Mouse (Mus musculus) frontal cortex, postnatal 14 days (tissue): ENCODE data around the gene Tent4a.
"Not testable (repeated sequence)": the region's sequence is repeated elsewhere in the genome, so short reads cannot be mapped to it uniquely, and the experiment has no call there.

Source experiments
- DNase-seq, 2 experiments: peaks; one replicate each; pipeline ENCODE4 v3.0.0; 2022; ENCODE audit warnings: low spot score in 2 of 2

Gene Tent4a

DNA sequence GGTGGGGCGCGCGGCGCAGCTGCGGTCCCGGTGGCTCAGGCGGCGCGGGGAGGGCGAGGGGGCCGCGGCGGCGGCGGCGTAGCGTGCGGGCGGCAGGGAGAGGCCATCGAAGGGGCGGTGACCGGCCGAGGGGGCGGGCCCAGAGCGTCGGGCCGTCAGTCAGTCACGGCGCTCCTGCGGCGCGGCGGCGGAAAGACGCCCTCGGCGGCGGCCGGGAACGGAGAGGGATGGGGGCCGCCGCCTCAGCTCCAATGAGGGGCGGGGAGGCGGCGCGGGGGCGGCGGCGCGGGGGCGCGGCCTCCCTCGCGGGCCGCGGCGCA, at the start of gene Tent4a:
Gene Tent4a, minus strand, starts transcription at position 284 of the 320 bp plus-strand sequence.
- DNase-seq, result no peak

DNA sequence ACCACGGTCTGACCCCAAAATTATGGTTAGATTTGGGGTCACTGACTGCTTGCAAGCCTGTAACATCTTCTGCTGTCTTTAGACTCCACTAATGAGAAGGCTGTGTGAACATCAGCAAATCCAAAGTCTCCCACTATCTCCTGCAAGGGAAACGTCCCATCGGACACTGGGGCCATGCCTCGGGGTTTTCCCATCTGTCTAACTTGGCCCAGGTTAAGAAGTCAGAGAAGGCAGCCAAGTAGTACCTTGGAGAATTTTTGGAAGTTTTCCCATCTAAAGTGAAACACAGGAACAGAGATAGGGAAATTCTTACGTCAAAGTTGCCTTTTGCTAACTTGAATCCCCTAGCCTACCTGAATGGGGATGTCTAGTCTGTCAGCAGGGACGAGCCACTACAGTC, 49.2 kb upstream of the Tent4a start:
- no peak for DNase-seq

DNA sequence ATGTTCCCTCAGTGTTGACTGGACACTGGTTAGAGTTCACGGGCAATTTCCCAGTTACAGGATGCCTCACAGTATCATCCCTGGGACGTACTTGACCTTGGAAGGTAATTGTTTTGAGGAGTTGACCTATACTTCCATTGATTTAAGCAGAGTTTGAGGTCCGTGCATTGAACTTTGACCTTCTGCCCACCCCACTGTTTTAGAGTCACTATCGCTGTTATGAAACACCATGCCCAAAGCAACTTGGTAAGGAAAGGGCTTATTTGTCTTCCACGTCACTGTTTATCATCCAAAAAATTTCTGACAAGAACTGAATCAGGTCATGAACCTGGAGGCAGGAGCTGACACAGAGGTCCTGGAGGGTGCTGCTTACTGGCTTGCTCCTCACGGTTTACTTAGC, 48.0 kb upstream of the Tent4a start:
- DNase-seq, result no peak

DNA sequence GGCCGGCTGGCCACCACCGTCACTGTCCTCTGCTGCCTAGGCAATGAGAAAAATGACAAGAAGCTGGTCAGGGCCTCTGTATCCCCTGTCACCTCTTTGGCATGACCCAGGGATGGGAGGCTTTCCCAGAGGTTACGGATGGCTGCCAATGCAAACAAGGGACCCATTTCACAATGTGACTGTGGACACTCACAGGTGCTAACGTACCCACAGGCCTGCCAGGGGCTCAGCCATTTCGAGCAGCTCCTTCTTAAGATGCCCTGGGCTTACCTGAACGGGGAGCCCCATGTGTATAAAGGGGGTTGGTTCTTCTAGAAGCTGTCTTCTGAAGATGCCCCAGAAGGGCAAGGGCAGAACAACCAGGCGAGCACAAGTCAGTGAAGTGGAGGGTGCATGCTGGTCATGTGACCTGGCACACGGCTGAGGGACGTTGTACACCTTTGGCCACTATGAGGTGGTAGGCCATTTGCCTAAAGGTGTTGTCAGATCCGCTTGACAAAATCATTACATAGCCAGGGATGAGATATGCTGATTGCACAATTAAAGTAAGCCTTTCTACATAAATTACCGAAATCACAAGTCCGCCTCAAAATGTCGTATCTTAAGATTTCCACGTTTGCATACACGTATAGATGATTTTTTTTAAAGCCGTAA, 42.9 kb upstream of the Tent4a start:
- DNase-seq, result no peak

DNA sequence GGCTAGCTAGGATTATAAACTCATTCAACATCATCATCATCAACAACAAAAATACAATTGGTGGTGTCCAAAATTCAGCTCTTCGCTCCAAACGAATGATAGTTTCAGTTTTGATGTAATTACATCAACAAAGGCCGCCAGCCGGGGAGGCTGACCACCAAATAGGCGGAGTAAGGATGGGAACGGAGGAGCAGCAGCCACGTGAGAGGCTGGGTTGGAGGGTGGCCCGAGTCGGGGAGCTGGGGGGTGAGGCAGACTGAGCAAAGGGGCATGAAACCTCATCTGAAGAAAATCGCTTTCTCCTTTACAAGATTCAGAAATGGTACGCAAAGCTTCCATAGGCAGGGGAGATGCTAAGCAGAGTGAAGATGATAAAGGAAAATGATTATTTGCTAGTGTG, 42.3 kb upstream of the Tent4a start:
- no peak for DNase-seq

DNA sequence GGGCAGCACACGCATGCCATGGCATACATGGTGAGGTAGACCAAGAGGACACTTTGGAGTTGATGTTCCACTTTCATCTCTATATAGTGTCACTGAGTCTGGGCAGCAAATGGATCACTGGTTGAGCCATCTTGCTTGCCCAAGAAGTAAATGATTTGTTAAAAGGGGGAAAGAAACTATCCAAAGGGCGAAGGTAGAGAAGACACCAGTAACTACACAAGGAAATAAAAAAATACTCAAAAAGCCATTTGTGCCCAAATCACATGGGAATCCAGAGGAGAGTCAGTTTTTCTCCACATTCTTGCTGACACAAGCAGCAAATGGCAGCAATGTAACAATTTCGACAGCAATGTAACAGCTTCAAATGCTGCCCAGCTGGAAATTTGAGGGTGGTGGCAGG, 38.2 kb upstream of the Tent4a start:
- no peak for DNase-seq

DNA sequence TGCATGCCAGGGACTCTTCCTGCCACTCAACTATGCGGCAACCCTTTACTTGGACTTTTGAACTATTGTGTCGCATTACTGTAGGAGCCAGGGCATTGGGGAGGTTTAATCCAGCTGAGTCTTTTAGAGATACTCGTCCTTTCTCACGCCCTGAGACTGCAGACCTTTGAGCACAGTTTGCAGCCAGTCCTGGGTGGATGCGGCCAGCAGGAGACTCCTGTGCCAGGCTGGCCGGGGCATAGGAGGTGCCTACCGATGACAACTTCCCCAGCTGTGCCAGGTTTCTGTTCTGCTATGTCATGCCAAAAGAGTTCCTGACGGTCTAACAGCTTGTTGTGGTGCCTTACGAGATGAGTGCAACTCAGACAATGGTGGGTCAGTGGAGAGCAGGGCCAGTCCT, 34.8 kb upstream of the Tent4a start:
- DNase-seq, result no peak

DNA sequence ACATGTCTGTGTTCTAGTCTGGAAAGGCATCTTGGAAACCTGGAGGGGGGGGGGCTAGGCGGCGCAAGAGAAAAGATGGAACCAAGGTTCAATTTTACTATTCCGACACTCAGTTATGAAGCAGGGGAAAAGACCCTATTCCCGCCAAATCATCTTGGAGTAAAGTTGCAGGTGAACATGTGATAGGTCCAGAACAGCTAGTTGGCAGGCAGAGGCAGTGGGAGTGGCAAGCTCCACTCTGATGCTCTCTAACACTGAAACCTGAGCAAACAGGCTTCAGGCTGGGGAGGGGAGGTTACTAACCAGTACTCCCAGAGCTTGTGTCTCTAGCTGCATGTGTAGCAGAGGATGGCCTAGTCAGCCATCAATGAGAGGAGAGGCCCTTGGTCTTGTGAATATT, 31.0 kb upstream of the Tent4a start:
- not testable (repeated sequence) for DNase-seq

DNA sequence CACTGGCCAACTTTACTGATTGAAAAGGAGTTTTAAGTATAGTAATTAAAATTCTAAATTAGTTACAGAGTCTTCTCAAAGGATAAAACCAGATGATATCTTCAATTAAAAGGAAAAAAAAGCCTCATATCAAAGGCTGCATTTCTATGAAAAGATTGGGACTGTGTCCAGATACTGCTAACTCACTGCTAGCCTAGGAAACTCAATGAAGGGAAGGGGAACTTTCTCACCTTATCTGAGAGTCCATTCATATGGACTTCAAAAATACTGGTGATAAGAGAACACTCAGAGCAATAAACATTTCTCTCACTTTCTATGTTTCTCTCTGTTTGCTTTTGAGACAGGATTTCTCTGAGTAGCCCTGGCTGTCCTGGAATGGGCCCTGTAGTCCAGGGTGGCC, 30.2 kb upstream of the Tent4a start:
- DNase-seq, result no peak

DNA sequence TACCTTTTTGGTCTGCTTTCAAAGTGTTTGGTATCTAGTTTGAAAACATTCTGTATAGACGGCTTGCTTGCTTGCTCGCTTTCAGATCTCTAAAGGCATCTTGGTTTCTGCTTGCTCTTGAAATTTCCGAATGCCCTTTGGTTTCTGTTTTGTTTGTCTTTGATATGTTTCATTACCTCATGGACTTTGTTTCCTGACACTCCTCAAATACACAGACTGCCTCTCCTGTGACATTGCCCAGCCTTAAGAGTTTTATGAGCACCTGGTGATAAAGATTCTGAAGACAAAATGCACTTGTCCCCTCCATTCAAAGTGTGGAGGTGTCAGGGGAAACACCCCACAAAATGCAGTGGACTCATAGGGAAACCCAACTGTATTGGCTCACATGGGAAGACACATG, 29.5 kb upstream of the Tent4a start:
- no peak for DNase-seq

DNA sequence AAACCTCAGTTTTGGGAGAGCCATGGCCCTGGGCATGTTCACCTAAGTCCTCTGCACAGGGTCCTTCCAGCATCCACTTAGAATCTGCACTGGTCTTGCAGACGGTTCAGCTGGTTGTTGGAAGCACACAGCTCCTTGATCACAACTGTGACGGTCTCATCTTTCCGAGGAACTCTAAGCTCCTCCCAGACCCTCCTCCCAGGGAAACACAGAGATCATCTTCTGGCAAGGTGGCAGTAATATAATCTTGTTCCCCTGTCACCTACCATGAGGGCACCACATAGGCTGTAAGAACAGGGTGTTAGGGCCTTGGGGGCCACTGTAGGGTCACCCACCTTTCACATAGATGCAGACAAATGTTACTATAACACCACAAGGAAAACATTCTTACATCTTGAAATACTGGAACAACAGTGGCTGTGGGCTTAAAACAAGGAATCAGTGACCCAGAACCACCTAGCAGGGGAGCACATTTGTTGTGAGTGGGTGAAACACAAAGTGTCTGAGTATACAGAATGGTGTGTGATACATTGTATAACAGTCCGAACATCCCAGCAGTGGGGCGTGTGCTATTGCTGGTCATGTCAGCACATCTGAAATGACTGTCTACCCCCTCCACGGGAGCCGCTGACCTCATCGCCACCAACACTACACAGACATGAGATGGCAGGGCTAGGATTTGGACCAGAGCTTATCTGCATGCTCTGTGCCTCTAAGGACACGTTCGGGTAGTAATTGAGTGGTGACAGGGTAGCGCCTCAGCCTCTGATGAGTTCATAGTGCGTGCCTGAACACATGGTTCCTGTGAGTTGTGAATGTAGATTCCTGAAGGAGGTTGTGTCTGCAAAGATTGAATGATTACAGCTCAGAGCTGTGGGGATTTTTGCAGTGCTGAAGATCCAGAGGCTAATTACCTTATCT, 28.5 kb upstream of the Tent4a start:
- DNase-seq, result no peak

DNA sequence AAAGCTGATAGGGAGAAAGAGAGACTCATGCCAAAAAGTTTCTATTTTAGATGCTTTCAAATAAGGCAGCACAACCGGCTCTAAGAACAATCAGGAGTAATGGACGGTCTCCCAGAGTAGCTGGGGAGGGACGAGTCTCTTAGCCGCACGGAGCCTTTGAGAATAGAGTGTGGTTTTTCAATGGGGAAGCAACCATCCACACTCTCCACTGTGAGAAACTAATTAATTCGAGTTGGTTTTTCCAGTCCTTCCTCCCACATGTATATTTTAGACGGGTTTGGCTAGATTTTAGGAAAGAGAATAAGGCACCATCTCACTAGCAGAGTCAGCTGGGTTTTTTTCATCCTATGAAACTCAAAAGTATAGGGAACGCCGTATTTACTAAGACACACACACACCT, 27.6 kb upstream of the Tent4a start:
- DNase-seq, result no peak

DNA sequence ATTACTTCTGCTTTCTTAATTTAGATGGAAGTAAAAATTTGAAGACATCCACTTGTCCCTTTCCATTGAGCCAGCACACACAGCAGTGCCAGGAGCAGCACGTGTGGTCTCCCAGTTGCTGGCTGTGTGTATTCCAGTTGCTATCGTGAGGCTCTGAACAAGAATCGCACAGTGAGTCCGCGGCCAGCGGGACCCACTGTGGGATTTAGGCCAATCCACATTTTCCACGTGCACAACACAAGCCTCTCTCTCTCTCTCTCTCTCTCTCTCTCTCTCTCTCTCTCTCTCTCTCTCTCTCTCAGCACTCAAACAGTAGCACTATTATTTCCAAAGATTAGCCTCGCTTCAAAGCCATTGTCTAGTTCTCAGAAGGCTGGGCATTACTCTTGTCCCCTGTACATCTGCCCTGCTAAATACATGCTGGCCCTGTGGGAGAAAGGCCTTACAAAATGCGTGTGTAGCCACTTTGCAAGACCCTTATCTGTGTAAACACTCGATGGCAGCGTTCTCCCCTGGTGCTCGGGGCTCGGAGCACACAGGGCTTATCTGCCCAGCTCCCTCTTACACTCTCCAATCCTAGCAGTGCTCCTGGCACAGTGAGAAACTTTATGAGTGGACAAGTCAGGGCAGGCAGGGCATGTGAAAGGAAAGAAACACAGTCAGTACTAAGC, 25.0 kb upstream of the Tent4a start:
- DNase-seq, result no peak

DNA sequence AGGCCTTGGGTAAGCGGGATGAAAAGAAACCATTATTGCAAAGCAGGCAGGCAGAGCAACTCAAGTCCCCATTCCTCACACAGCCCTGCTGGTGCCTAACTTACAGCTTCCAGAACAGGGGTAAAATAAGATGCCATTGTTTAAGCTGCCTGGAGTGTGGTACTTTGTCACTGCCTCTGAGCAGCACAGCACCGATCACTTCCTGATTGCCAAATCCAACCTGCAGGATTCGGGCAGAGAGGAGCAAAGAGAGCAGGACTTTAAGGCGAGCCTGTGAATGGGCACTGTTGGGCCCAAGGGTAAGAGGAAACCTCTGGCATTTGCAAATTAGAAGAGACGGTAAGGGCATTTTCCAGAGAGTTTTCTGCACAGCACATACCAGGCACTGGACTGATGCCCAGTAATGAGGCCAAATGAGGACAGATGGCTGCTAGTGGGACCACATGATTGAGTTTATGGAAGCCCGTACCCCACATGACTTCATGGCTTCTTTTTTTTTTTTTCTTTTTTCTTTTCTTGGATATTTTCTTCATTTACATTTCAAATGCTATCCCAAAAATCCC, 23.8 kb upstream of the Tent4a start:
- DNase-seq, result no peak

DNA sequence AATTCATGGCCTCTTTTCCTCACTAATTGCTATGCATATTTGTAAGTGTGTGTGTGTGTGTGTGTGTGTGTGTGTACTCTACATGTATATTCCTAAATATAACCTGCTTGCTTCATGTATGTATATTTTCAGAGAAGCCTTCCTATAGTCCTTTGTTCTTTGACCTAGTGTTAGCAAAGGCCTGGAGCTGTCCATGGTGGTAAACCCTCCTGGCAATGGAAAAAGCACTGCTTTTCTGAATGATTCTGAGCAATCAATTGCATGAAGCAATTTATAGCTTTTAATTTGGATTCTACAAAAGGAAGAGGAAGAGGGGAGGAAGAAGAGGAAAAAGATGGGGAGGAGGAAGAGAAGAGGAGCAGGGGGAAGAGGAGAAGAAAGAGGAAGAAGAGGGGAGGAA, 22.3 kb upstream of the Tent4a start:
- DNase-seq, result no peak

DNA sequence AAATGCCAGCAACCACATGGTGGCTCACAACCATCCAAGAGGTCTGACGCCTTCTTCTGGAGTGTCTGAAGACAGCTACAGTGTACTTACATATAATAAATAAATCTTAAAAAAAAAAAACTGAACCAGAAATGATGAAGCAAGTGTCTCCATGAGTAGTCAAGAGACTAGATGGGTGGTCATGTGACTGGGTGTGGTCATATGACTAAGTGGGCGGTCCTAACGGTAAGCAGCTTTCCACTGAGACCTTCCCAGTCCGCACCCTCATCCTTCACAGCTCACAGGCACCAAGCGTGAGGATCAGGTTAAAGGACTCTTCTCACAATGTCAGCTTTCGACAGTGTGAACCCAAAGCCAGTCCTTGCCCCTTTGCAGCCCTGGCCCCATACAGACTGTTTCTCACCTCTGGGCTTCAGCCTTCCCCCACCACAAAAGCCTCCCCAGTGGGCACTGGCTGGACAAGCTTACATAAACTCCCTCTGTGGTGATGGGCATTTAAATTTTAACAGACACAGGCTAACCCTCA, 21.6 kb upstream of the Tent4a start:
- no peak for DNase-seq

DNA sequence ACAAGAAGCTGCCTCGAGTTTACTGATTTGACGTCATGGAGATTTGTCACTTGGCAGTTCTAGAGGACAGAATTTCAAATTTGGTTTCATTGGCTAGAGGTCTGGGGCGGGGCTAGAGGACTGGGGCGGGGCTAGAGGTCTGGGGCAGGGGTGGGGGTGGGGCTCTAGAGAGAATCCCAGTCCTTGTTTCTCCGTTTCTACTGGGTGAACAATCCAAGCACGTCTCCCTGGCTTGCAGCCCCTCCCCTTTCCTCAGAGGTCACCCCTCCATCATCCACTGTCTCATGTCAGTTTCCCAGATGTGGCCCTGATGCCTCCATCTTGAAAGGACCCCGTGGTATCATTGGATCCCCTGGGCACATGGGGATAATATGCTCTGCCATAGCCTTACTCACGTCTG, 20.6 kb upstream of the Tent4a start:
- no peak for DNase-seq

DNA sequence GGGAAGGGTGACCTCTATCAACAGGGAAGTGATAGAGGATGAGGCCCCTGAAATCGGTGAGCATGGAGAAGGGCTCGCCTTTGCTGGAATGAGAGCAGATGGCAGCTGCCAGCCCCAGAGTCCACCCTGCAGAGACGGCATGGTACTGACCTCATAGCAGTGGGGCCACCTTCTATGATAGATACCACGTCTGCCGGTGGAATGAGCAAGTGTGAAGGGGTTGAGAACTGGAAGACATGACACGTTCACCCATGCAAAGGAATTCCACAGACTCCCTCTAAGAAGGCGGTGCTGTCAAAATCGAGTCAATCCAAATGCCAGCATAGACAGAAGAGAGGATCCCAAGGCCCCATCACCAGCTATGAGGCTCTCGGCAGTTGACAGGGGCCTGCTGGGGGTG, 19.8 kb upstream of the Tent4a start:
- no peak for DNase-seq

DNA sequence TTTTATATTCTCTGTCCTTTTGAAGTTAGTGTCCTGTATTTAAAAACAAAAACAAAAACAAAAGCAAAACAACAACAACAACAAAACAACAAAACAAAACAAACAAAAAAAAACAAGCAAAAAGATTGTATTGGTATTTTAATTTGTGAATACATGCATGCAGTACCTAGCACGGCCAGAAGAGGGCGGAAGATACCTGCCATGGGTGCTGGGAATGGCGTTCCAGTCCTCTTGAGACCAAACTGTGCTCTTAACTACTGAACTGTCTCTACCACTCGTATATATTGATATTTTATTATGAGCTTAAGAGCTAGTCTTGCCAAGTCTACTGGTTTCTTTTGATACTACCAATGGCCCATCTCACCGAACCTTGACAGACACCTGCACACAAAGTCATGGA, 18.6 kb upstream of the Tent4a start:
- DNase-seq, result no peak

DNA sequence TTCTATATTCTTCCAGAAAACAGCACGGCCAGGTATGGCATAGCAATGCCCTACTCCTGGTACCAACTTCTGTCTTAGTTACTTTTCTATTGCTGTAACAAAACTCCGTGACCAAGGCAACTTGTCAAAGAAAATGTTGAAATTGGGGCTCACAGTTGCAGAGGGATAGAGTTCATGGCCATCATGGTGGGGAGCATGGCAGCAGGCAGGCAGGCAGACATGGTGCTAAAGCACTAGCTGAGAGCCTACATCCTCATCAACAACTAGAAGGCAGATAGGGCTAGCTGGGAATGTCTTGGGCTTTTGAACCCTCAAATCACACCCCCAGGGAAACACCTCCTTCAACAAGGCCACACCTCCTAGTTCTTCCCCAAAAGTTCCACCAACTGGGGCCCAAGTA, 16.4 kb upstream of the Tent4a start:
- no peak for DNase-seq

DNA sequence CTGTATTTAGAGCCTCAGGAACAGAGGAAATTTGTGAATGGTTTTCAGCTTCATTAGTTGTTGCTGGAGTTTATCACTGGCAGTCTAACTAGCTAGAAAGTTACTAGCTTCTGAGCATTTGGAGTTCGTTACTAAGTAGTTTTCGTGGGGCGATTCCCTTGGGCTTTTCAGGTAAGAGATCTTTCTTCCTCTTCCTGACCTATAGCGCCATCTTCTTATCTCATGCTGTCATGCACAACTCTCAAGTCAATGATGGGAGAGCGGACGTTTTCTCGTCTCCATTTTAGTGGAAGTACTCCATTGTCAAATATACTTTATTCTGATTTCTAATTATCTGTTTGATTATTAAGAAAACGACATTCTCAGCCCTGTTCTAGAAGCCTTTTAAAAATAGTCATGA, 15.6 kb upstream of the Tent4a start:
- no peak for DNase-seq

DNA sequence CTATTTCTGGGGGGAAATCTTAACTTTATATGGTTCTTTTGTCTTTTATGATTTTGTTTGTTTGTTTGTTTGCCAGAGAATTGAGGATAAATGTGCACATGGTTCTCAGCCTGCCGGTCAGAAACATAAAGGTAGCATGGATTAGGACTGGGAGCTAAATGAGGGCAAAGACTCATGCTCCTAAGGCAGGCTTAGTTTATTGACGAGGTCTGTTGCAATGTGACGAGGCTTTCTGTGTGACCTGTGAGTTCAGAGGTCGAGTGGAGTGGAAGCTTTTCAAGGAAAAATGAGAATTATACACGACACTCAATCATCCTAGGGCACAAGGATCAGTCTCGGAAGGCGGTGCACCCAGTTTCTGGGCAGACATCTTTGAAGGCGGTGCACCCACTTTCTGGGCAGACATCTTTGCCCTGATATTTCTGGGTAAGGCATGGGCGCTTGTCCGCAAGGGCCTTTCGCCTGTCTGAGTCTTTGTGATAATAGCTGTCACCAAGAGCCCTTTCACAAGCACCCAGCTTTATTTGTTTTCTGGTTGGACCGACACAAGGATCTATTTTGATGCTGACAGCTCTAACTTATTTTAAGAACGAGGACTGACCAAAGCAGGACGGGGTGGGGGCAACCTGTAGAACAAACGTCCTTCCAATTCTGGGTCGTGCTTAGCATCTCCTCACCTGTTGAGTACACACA, 13.2 kb upstream of the Tent4a start:
- DNase-seq, result no peak
